Mouse (Mus musculus): Measurements from ENCODE around the gene Pvalb.

GRCm38 (mm10) chr15:78174887-78175245 lies 31.3 kb downstream of the Pvalb start:
- TF ChIP-seq MAFK (IDR thresholded peaks at IDR 0.05; ENCODE audit: insufficient read depth, low read depth, low read length) (no peak), HCFC1 (IDR thresholded peaks at IDR 0.05; ENCODE audit: borderline replicate concordance, insufficient read depth, low read length) (no peak), ZC3H11A (IDR thresholded peaks at IDR 0.05; ENCODE audit: borderline replicate concordance, low read depth, low read length) (no peak), ZNF384 (IDR thresholded peaks at IDR 0.05; ENCODE audit: low read depth, low read length) (no peak)

Measured in ES-E14 (cell line).